Mouse (Mus musculus) ES-E14 (cell line): ENCODE measurements around the gene Col25a1.

Experiments
- CHD2 ChIP-seq: IDR thresholded peaks from 2 replicates; pipeline ENCODE4 v1.6.1; 2014; ENCODE audit warnings: mild to moderate bottlenecking, low read depth, low read length, inconsistent platforms
- HCFC1 ChIP-seq: IDR thresholded peaks from 2 replicates; pipeline ENCODE4 v1.6.1; 2012; ENCODE audit warnings: low read length, inconsistent platforms, borderline replicate concordance; ENCODE audit not compliant: insufficient read depth
- ZC3H11A ChIP-seq: IDR thresholded peaks from 2 replicates; pipeline ENCODE4 v1.6.1; 2012; ENCODE audit warnings: low read depth, mild to moderate bottlenecking, inconsistent platforms, low read length, borderline replicate concordance
- ZNF384 ChIP-seq: IDR thresholded peaks from 2 replicates; pipeline ENCODE4 v1.6.1; 2012; ENCODE audit warnings: low read depth, low read length, inconsistent platforms

GRCm38 (mm10) chr3:130270509-130270908 lies 139.2 kb downstream of the Col25a1 start:
- TF ChIP-seq CHD2 (no peak), HCFC1 (no peak), ZC3H11A (no peak), ZNF384 (no peak)
